Mouse (Mus musculus) heart, embryonic 10.5 days (tissue): ENCODE results near the gene 1700034J05Rik. TPM values are rescaled to one million over a fixed set of nuclear protein-coding genes. Genes with fewer than 3 reads are reported as not detected.

Experiments used
- DNase-seq: peaks from one replicate; pipeline ENCODE4 v3.0.0-alpha.2; 2017; ENCODE audit warnings: low spot score
- H3K27ac ChIP-seq: fragments of 300-500 bp; sonication (generic); 2 replicates; pipeline ENCODE4 v1.5.1; 2016; ENCODE audit warnings: mild to moderate bottlenecking
- H3K27me3 ChIP-seq: fragments of 300-500 bp; sonication (generic); 2 replicates; pipeline ENCODE4 v1.6.1; 2016; ENCODE audit warnings: mild to moderate bottlenecking; ENCODE audit not compliant: poor library complexity, insufficient read depth, severe bottlenecking
- H3K36me3 ChIP-seq: fragments of 300-500 bp; sonication (generic); 2 replicates; pipeline ENCODE4 v1.6.1; 2016; ENCODE audit warnings: mild to moderate bottlenecking, moderate library complexity
- H3K4me1 ChIP-seq: fragments of 300-500 bp; sonication (generic); 2 replicates; pipeline ENCODE4 v1.6.1; 2016; ENCODE audit warnings: mild to moderate bottlenecking
- H3K4me3 ChIP-seq: fragments of 300-500 bp; sonication (generic); 2 replicates; pipeline ENCODE4 v1.5.1; 2016; ENCODE audit warnings: mild to moderate bottlenecking, moderate library complexity
- H3K9me3 ChIP-seq: fragments of 300-500 bp; sonication (generic); 2 replicates; pipeline ENCODE4 v1.6.1; 2016; ENCODE audit warnings: mild to moderate bottlenecking, moderate library complexity
- WGBS: fragments of 180-500 bp; shearing (Covaris S2); methylation state at CpG from one replicate; pipeline ENCODE4 v1.1.7; 2016; 5-methylcytosine and 5-hydroxymethylcytosine counted together
- polyA plus RNA-seq: library from polyadenylated mRNA; unstranded; fragments of >200 nt; fragmentation: Nextera tagmentation; extraction: Ambion mirVana; gene quantifications from 2 replicates; pipeline ENCODE4 v1.2.1, GENCODE M21; 2016

Gene 1700034J05Rik
- polyA plus RNA-seq, 1 experiment from 2014 or later: 0.33 TPM

DNA sequence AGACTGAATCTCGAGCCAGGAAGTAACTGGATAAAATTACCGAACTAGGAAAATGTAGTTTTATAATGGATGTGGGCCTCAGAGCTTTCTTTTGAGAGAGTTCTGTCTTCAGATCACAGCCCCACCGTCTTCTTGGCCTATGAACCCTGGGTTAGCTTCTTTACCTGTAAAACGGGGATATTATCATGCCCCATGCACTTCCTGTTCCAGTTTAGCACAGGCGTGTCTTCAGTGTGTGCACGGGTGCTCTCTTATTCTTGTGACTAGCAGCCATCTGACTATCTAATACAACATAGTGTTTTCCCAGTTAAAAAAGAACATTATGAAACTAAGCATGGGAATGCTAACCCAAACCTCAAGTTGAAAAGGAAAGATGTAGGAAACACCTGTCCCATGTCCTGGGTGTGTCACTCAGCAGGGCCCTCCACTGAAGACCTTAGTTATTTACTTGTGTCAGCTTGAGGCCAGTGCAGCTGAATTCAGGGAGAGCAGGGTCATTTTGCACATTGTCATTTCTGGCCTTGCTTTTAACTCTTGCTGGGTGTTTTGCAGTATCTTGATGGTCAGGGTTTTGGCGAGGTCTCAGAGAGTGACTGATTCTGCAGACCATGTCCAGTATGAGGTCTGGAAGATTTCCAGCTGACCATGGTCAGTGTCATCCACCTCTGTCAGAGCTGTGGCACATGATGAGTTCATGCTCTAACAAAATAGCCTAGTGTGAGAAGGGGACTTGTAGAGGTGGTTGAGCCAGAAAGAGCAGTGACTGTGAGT lies 12.5 kb downstream of the 1700034J05Rik start:
- H3K4me1 ChIP-seq: peaks cover 48% of the 10 kb centered on the region
- no peak overlapping the region for H3K4me3 ChIP-seq
- 71% methylated on average over 7 of the region's 7 CpGs for WGBS
- no peak for DNase-seq
- H3K27me3 ChIP-seq: no peaks in the 10 kb centered on the region
- H3K9me3 ChIP-seq: no peaks in the 10 kb centered on the region
- no peak overlapping the region for H3K27ac ChIP-seq
- peaks cover 12% of the 10 kb centered on the region for H3K36me3 ChIP-seq

DNA sequence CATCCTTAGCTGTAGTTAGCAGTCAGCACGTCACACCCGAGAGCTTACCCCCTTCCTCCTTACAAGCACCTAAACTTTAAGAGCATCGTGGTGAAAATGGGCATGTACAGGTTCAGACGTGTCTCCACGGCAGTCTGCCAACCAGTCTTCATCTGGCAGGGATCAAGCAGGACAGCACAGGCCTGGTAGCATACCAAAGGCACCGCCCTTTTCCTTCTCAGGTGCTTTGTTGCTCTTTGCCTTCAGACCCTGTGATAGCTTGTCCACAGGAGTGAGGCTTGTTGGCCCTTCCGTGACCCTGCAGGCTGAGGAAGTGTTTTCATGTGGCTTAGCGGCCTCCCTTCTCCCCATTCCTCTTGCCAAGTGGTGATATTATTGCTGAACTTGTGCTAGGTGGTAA lies 15.2 kb downstream of the 1700034J05Rik start:
- peaks cover 15% of the 10 kb centered on the region for H3K36me3 ChIP-seq
- no peak for DNase-seq
- H3K27ac ChIP-seq: no peak overlapping the region
- H3K4me1 ChIP-seq: peaks cover 25% of the 10 kb centered on the region
- H3K9me3 ChIP-seq: no peaks in the 10 kb centered on the region
- no peaks in the 10 kb centered on the region for H3K27me3 ChIP-seq
- WGBS: 82% methylated on average over 8 of the region's 8 CpGs
- H3K4me3 ChIP-seq: no peak overlapping the region

DNA sequence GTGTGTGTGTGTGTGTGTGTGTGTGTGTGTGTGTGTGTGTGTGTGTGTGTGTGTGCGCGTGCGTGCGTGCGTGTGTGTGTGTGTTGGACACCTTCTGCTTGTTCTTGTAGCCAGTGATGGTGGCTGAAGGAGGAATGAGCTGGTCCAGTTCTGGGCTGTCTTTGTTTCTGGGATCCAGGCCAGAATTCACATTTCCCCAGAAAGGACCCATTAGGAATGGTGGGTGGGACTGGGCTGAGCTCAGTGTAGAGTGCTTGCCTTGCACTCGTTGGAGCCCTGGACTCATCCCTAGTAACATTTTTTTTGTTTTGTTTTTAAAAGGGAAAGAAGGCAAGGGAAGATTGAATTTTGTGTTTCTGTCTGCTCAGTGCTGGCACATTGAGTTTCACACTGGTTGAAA lies 18.3 kb downstream of the 1700034J05Rik start:
- no peaks in the 10 kb centered on the region for H3K27me3 ChIP-seq
- WGBS: 69% methylated on average over 4 of the region's 6 CpGs
- no peak overlapping the region for H3K4me3 ChIP-seq
- peaks cover 18% of the 10 kb centered on the region for H3K4me1 ChIP-seq
- H3K9me3 ChIP-seq: no peaks in the 10 kb centered on the region
- H3K27ac ChIP-seq: peak overlapping the region; percentile 47; the same call in 1 of the 2 replicates
- DNase-seq: no peak
- peaks cover 16% of the 10 kb centered on the region for H3K36me3 ChIP-seq

DNA sequence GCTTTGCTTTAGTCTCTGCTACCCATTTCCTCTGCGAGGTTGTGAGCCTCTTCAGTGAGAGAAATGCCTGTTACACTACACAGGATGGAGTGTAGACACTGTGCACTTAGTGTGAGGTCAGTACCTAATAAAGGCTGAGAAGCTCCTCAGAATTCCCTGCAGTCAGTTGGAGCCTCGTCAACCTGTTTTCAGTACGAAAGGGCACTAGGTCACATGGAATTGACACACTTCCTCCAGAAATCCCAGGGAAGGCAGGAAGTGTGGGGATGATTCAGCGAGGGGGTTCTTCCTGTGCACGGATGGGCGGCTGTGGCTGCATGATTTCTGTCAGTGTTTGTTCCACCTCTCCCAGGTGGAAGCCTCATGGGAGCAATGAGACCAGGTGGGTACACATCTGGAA lies 21.1 kb downstream of the 1700034J05Rik start:
- Histone ChIP-seq H3K4me3 (no peak overlapping the region), H3K27me3 (no peaks in the 10 kb centered on the region), H3K9me3 (no peaks in the 10 kb centered on the region), H3K27ac (peak overlapping the region; percentile 44), H3K36me3 (0 out of 2 replicates have a peak, but pooled peaks cover 3% of the 10 kb centered on the region), H3K4me1 (peaks cover 22% of the 10 kb centered on the region)
- DNase-seq: no peak
- WGBS: 54% methylated on average over 6 of the region's 6 CpGs

DNA sequence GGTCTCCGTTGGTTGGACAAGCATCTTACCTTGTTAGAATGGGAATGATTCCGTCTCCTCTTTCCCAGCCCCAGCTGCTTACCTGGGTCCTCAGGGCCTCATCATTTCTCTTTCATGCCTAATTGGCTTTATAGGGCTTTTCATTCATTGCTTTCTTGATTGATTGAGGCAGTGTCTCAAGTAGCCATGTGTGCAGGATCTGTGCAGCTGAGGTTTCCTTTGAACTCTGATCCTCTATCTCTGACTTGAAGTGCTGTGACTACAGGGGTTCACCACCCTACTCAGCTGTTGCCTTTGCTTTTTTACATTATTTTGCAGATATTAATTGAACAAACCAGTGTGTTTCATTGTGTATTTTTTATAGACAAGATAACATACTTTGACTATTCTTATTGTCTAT lies 25.2 kb downstream of the 1700034J05Rik start:
- Histone ChIP-seq H3K4me3 (no peak overlapping the region), H3K9me3 (no peaks in the 10 kb centered on the region), H3K36me3 (0 out of 2 replicates have a peak, but pooled peaks cover under 1% of the 10 kb centered on the region), H3K27me3 (no peaks in the 10 kb centered on the region), H3K4me1 (peaks cover 37% of the 10 kb centered on the region), H3K27ac (no peak overlapping the region)
- WGBS: 87% methylated on average over 2 of the region's 2 CpGs
- no peak for DNase-seq

DNA sequence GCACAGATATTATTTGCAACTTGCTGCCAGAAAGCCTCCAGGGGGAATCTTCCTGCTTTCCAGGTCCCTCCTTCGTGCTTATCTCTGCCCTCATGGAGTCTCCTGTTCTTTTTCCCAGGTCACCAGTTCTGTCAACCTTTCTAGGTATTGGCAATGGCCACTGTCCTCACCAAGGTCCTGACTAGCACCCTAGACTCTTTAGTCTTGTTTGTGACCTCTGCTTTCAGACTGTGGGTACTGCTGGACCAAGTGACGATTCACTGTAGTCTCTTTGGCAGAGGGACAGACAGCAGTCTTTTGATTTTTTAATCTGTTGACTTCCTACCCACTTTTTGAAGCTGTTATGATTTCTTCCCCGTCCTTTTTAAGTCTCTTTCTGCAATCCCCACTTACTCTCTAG lies 26.1 kb downstream of the 1700034J05Rik start:
- Histone ChIP-seq H3K9me3 (no peaks in the 10 kb centered on the region), H3K4me1 (peaks cover 34% of the 10 kb centered on the region), H3K4me3 (no peak overlapping the region), H3K27me3 (no peaks in the 10 kb centered on the region), H3K27ac (0 out of 2 replicates have a peak overlapping the region, but pooled peaks have one; percentile 31), H3K36me3 (no peaks in the 10 kb centered on the region)
- DNase-seq: no peak
- WGBS: 36% methylated on average over 3 of the region's 3 CpGs

DNA sequence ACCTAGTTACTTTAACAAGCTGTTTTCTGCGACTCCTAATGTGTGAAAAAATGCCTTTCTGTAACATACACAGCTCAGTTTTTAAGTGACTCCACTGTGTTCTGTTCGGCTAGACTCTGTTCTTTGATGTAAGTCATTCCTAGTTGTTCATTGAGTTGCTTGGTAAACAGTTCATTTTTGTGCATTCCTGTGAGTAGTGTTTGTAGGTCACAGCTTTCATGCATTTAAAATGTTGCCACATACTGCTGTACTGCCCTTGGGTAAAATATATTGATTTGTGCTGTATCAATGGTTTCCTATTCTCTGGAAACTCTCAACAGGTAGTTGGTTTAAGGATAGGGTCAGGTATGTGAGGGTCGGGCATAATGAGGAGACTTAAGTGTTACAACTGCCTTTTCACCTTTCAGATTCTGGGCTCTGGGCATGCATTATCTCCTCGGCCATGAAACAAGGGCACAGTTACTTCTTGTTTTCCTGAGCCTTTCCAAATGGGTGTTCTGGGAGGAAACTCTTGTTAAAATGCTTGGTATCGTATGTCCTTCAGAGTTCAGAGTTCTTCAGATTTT lies 27.7 kb downstream of the 1700034J05Rik start:
- 68% methylated on average over 5 of the region's 5 CpGs for WGBS
- Histone ChIP-seq H3K4me1 (peaks cover 27% of the 10 kb centered on the region), H3K36me3 (no peaks in the 10 kb centered on the region), H3K4me3 (no peak overlapping the region), H3K9me3 (no peaks in the 10 kb centered on the region), H3K27ac (no peak overlapping the region), H3K27me3 (no peaks in the 10 kb centered on the region)
- no peak for DNase-seq

DNA sequence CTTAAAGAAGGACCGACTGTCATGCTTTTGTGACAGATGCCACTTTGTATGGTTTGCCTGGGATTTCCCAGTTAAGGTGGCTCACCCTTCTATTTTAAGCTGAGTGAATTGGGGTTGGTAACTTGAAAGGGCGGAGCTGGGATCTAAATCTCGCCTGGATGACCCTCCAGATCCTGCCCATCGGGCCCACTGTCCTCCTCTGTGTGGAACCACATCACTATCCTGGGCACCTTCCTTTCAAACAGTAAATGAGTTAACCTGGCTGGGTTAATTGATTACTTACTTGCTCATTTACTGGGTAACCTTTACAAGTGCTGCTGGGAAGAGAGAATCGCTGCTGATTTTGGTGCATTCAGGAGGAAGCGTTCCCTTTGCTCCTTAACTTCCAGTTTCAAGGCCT lies 35.9 kb downstream of the 1700034J05Rik start:
- 87% methylated on average over 6 of the region's 6 CpGs for WGBS
- H3K9me3 ChIP-seq: no peaks in the 10 kb centered on the region
- no peaks in the 10 kb centered on the region for H3K27me3 ChIP-seq
- no peak overlapping the region for H3K4me3 ChIP-seq
- no peak overlapping the region for H3K27ac ChIP-seq
- DNase-seq: no peak
- no peaks in the 10 kb centered on the region for H3K36me3 ChIP-seq
- peaks cover 22% of the 10 kb centered on the region for H3K4me1 ChIP-seq

DNA sequence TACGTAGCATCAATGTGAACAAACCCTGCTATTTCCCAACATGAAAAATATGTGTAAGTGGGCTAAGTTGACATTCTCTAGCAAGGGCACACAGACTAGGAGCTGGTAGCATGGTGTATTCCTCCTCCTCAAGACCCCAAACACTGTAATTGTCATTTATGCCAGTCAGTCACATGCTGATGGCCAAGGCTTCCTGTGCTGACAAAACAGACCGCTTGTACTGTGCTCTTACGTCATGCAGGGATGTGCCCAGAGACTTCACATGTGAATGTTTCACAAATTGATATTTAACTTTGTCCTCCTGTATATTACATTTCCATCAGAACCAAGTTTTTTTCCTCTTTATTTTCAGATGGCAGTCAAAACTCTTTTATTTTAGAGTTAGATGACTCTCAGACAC lies 36.8 kb downstream of the 1700034J05Rik start:
- WGBS: 87% methylated on average over 3 of the region's 3 CpGs
- H3K9me3 ChIP-seq: no peaks in the 10 kb centered on the region
- no peaks in the 10 kb centered on the region for H3K36me3 ChIP-seq
- H3K27ac ChIP-seq: no peak overlapping the region
- no peak overlapping the region for H3K4me3 ChIP-seq
- peaks cover 31% of the 10 kb centered on the region for H3K4me1 ChIP-seq
- H3K27me3 ChIP-seq: no peaks in the 10 kb centered on the region
- no peak for DNase-seq

DNA sequence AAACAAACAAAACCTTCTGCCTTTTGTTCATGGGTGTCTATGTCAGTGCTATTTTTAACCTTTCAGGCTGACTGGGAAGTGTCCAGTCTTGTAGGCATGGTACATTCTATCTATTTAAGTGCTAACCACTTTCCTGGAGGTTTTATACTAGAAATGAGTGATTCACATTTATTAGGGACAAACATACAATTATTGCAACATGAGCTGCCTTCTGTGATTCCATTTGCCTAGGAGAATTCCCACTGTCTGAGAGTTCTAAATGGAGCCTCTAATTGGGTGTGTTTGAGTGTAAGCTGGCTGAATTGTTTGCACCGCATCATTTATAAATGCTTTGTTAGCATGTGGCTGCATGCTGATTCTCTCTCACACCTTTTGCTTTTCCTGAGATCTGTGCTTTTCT lies 38.4 kb downstream of the 1700034J05Rik start:
- no peaks in the 10 kb centered on the region for H3K9me3 ChIP-seq
- no peaks in the 10 kb centered on the region for H3K27me3 ChIP-seq
- H3K4me3 ChIP-seq: no peak overlapping the region
- H3K4me1 ChIP-seq: peaks cover 47% of the 10 kb centered on the region
- H3K36me3 ChIP-seq: no peaks in the 10 kb centered on the region
- H3K27ac ChIP-seq: no peak overlapping the region
- WGBS: 96% methylated on average over 1 of the region's 1 CpGs
- no peak for DNase-seq

DNA sequence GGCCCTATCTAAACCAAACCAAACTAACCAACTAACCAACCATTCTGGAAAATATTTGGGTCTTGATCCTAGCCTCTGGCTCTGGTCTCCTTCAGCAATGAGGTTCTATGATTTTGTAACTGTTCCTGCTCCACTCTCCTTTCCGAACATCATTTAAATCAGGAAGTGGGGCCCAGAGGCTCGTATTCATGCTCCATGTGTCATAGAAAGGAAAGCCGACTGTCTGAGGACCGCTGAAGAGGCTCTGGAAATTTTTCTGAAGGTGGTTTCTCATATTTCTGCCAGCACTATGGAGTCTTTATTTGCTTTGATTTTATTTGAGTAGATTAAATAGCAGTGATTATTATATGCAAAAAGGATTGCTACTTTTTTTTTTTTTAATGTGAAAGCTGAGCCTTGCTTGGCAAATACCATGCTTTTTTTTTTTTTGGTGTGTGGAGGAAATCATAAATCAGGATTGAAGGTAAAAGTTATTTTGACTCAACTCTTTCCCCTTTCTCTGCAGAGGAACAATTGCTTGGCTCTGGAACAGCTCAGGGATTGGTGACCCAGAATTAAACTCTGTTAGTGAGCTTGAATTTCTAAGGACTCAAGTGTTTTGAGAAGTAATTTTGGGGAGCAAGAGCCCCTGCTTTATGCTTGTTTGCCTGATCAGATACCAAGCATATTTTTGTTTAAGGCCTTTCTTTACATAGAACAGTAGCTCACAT lies 40.6 kb downstream of the 1700034J05Rik start:
- WGBS: 64% methylated on average over 4 of the region's 4 CpGs

DNA sequence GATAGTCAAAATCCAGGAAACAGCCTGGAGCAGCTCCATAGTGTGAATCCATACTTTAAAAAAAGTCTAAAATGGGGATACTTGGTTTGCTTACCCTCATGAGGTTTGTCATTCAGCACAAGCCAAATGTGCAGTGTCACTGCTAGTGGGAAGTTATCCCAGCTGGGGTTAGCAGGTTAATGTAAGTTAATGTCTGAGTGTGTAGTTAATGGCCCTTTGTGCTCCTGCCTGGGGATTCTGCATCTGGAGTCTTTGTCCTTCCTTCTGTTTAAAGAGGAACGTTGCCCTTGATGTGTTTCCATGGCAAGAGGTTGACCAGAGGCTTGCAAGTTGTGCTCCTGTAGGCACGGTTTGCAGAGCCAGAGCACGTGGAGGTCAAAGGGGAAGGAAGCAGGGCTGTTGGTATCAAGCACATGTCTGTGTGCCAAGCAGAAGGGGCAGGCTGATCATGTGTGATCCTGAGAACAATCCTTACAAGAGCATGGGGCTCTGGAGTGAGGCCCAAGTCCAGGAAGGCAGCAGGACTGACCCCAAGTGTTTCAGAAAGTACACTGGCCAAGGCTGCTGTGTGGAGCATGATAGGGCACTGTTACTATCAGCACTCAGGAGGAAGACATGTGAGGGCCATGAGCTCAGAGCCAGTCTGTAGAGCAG lies 41.3 kb downstream of the 1700034J05Rik start:
- 31% methylated on average over 3 of the region's 3 CpGs for WGBS
- peaks cover 54% of the 10 kb centered on the region for H3K4me1 ChIP-seq

More for the DNA sequence above, 40.6 kb downstream of the 1700034J05Rik start:
- Histone ChIP-seq H3K4me3 (no peak overlapping the region), H3K4me1 (peaks cover 55% of the 10 kb centered on the region), H3K9me3 (no peaks in the 10 kb centered on the region), H3K27me3 (no peaks in the 10 kb centered on the region), H3K36me3 (no peaks in the 10 kb centered on the region), H3K27ac (peak overlapping the region; percentile 78; the same call in 1 of the 2 replicates)
- no peak for DNase-seq

More for the DNA sequence above, 41.3 kb downstream of the 1700034J05Rik start:
- Histone ChIP-seq H3K9me3 (no peaks in the 10 kb centered on the region), H3K27me3 (no peaks in the 10 kb centered on the region), H3K27ac (peak overlapping the region; percentile 78; the same call in 1 of the 2 replicates), H3K36me3 (no peaks in the 10 kb centered on the region), H3K4me3 (peak overlapping the region; percentile 15; the same call in 1 of the 2 replicates)
- no peak for DNase-seq
